Comparison of ENCODE assay signal across 8 mouse cellular contexts in genomic region chr19:18631161-18631643, GRCm38 (mm10). TPM values are rescaled to one million over a fixed set of nuclear protein-coding genes. Genes with fewer than 3 reads are reported as not detected.
DNase-seq lines count a peak whose midpoint lies in the region; ATAC-seq lines count a peak whose summit lies in the region.

No protein-coding gene starts in this region.

- intact Hi-C loops in heart, postnatal 36 days (cut with DNase I) = loop anchor here (2.0 to 10.0 kb wide), 2 partner anchors 14 to 204 kb away; no protein-coding TSS in a partner anchor

- H3K4me3 ChIP-seq in forebrain, embryonic 14.5 days (ENCODE audit: low read depth, low read length) = peak overlapping the region; percentile 64
- peak overlapping the region; percentile 97 for H3K4me3 ChIP-seq in lung, embryonic 15.5 days

- DNase-seq in B cell, adult 2 months = peak; percentile 69 to 73
- peak; percentile 67 to 70 for DNase-seq in adrenal gland, adult 18-20 months (ENCODE audit: low spot score in 2 of 2)
- DNase-seq in forebrain, embryonic 14.5 days (ENCODE audit: low spot score) = peak; percentile 39
- peak; percentile 78 to 85 for DNase-seq in heart, postnatal 36 days
- peak; percentile 44 for DNase-seq in large intestine, adult 2 months (ENCODE audit: low read depth, low spot score)
- peak; percentile 56 for DNase-seq in thymus, postnatal 14 days

- H3K9ac ChIP-seq in forebrain, embryonic 14.5 days (ENCODE audit: low read length) = peak overlapping the region; percentile 69
- peak overlapping the region; percentile 77 for H3K9ac ChIP-seq in lung, embryonic 15.5 days

- H3K4me2 ChIP-seq in forebrain, embryonic 14.5 days (ENCODE audit: low read length) = peak overlapping the region; percentile 90
- H3K4me2 ChIP-seq in lung, embryonic 15.5 days = peak overlapping the region; percentile 77

- no peak overlapping the region for H3K27ac ChIP-seq in forebrain, embryonic 14.5 days (ENCODE audit: low read depth, low read length)
- H3K27ac ChIP-seq in lung, embryonic 15.5 days = peak overlapping the region; percentile 95

- no peaks in the 10 kb centered on the region for H3K27me3 ChIP-seq in forebrain, embryonic 14.5 days (replicated peaks; ENCODE audit: control insufficient read depth, insufficient read depth, low read length)
- no peaks in the 10 kb centered on the region for H3K27me3 ChIP-seq in lung, embryonic 15.5 days

- ATAC-seq in forebrain, embryonic 14.5 days = peak; percentile 71
- peak; percentile 80 for ATAC-seq in lung, embryonic 15.5 days (ENCODE audit: borderline replicate concordance, extremely low read depth, low FRiP score, low TSS enrichment)
- peak; percentile 74 for ATAC-seq in neutrophil, adult 5-6 weeks (ENCODE audit: extremely low read depth, insufficient number of reproducible peaks, low FRiP score, poor library complexity, severe bottlenecking)

- H3K9me3 ChIP-seq in forebrain, embryonic 14.5 days (replicated peaks; ENCODE audit: control insufficient read depth, low read length) = no peaks in the 10 kb centered on the region
- no peaks in the 10 kb centered on the region for H3K9me3 ChIP-seq in lung, embryonic 15.5 days

- WGBS in forebrain, embryonic 14.5 days = 0% methylated on average over 40 of the region's 40 CpGs
- WGBS in large intestine, adult 2 months = under 1% methylated on average over 40 of the region's 40 CpGs
- WGBS in lung, embryonic 15.5 days = under 1% methylated on average over 40 of the region's 40 CpGs

- 0 out of 2 replicates have a peak, but pooled peaks cover 2% of the 10 kb centered on the region for H3K4me1 ChIP-seq in forebrain, embryonic 14.5 days (ENCODE audit: control insufficient read depth, insufficient read depth, low read length)
- H3K4me1 ChIP-seq in lung, embryonic 15.5 days = peaks cover 21% of the 10 kb centered on the region

- no peaks in the 10 kb centered on the region for H3K36me3 ChIP-seq in forebrain, embryonic 14.5 days (ENCODE audit: control insufficient read depth, insufficient read depth, low read length)
- no peaks in the 10 kb centered on the region for H3K36me3 ChIP-seq in lung, embryonic 15.5 days

RNA-seq across cellular contexts. Expression of gene Ostf1, which starts 0.4 kb away (rescaled TPM):
- 100 to 1,000 TPM; 111 to 124 TPM for total RNA-seq in adrenal gland, adult 18-20 months (2021)
- polyA plus RNA-seq in forebrain, embryonic 14.5 days (2014; fragmentation: Nextera tagmentation; extraction: Ambion mirVana) = 39.7 and 40.6 TPM in 2 replicates
- 10 to 100 TPM; 37.8 to 42.5 TPM for total RNA-seq in heart, postnatal 36 days (2021)
- polyA plus RNA-seq in large intestine, adult 2 months (2012; rRNA removed) = 57.2 and 62.1 TPM in 2 replicates
- 102 and 103 TPM in 2 replicates for polyA plus RNA-seq in lung, embryonic 15.5 days (2015; fragmentation: Nextera tagmentation; extraction: Ambion mirVana)
- 401 and 405 TPM in 2 replicates for total RNA-seq in neutrophil, adult 5-6 weeks (2017)

RNA-seq across cellular contexts. Expression of gene Nmrk1, which starts 0.5 kb away (rescaled TPM):
- 10 to 100 TPM; 11.1 to 14.3 TPM for total RNA-seq in adrenal gland, adult 18-20 months (2021)
- 2.1 and 2.2 TPM in 2 replicates for polyA plus RNA-seq in forebrain, embryonic 14.5 days (2014; fragmentation: Nextera tagmentation; extraction: Ambion mirVana)
- 1 to 10 TPM; 2.6 to 3.0 TPM for total RNA-seq in heart, postnatal 36 days (2021)
- polyA plus RNA-seq in large intestine, adult 2 months (2012; rRNA removed) = 4.8 and 4.9 TPM in 2 replicates
- 8.8 and 11.0 TPM in 2 replicates for polyA plus RNA-seq in lung, embryonic 15.5 days (2015; fragmentation: Nextera tagmentation; extraction: Ambion mirVana)
- total RNA-seq in neutrophil, adult 5-6 weeks (2017) = 15.2 and 16.5 TPM in 2 replicates

RNA-seq across cellular contexts. Expression of gene Carnmt1, which starts 39.4 kb away (rescaled TPM):
- total RNA-seq in adrenal gland, adult 18-20 months (2021) = 10 to 100 TPM; 22.8 to 25.0 TPM
- 13.8 and 15.1 TPM in 2 replicates for polyA plus RNA-seq in forebrain, embryonic 14.5 days (2014; fragmentation: Nextera tagmentation; extraction: Ambion mirVana)
- total RNA-seq in heart, postnatal 36 days (2021) = 10 to 100 TPM; 32.2 to 35.5 TPM
- polyA plus RNA-seq in large intestine, adult 2 months (2012; rRNA removed) = 3.5 and 3.8 TPM in 2 replicates
- polyA plus RNA-seq in lung, embryonic 15.5 days (2015; fragmentation: Nextera tagmentation; extraction: Ambion mirVana) = 28.0 and 29.2 TPM in 2 replicates
- total RNA-seq in neutrophil, adult 5-6 weeks (2017) = 9.1 and 9.4 TPM in 2 replicates
